Mouse (Mus musculus): ENCODE data around the gene Fxyd3.

GRCm38 (mm10) chr7:31114646-31115045, 38.1 kb upstream of the Fxyd3 start:
- no peak for TF ChIP-seq CHD2 (IDR thresholded peaks at IDR 0.05; ENCODE audit: low read depth, low read length)
- no peak for TF ChIP-seq MAFK (IDR thresholded peaks at IDR 0.05; ENCODE audit: insufficient read depth, low read depth, low read length)
- no peak for TF ChIP-seq HCFC1 (IDR thresholded peaks at IDR 0.05; ENCODE audit: borderline replicate concordance, insufficient read depth, low read length)
- no peak for TF ChIP-seq ZC3H11A (IDR thresholded peaks at IDR 0.05; ENCODE audit: borderline replicate concordance, low read depth, low read length)
- no peak for TF ChIP-seq ZNF384 (IDR thresholded peaks at IDR 0.05; ENCODE audit: low read depth, low read length)
